Mouse (Mus musculus) embryo, embryonic 11 days (tissue): Measurements from ENCODE around the gene Gm17268.
A peak's percentile ranks its signal among the peaks of the same experiment; 100 is the strongest.

Experiments used
- DNase-seq: peaks from one replicate; pipeline ENCODE4 v3.0.0-alpha.2; 2015

Gm17268 gene

GRCm38 (mm10) chr11:82038535-82038934 lies at the start of gene Gm17268:
TSS of gene Gm17268 (minus strand) at chr11:82038562.
- DNase-seq = no peak

GRCm38 (mm10) chr11:82084360-82084759 lies 46.0 kb upstream of the Gm17268 start:
- DNase-seq = no peak

- DNase-seq = no peak
Observed at GRCm38 (mm10) chr11:82080865-82081264, 42.5 kb upstream of the Gm17268 start.

GRCm38 (mm10) chr11:82078136-82078730 lies 39.9 kb upstream of the Gm17268 start:
- DNase-seq = no peak

GRCm38 (mm10) chr11:82077031-82077430 lies 38.7 kb upstream of the Gm17268 start:
- no peak for DNase-seq

GRCm38 (mm10) chr11:82073686-82074085 lies 35.3 kb upstream of the Gm17268 start:
- DNase-seq = no peak

GRCm38 (mm10) chr11:82072984-82073383 lies 34.6 kb upstream of the Gm17268 start:
- DNase-seq = no peak

- DNase-seq = no peak
Observed at GRCm38 (mm10) chr11:82072374-82072773, 34.0 kb upstream of the Gm17268 start.

GRCm38 (mm10) chr11:82071076-82071475 lies 32.7 kb upstream of the Gm17268 start:
- DNase-seq = no peak

- DNase-seq = no peak
Observed at GRCm38 (mm10) chr11:82066953-82067571, 28.7 kb upstream of the Gm17268 start.

- DNase-seq = no peak
Observed at GRCm38 (mm10) chr11:82063454-82063853, 25.1 kb upstream of the Gm17268 start.

GRCm38 (mm10) chr11:82062226-82062625 lies 23.9 kb upstream of the Gm17268 start:
- no peak for DNase-seq

GRCm38 (mm10) chr11:82057646-82058045 lies 19.3 kb upstream of the Gm17268 start, which contains the start of gene Ccl11:
TSS of gene Ccl11 (plus strand) at chr11:82057823.
- no peak for DNase-seq

GRCm38 (mm10) chr11:82053849-82054248 lies 15.5 kb upstream of the Gm17268 start:
- DNase-seq = no peak

GRCm38 (mm10) chr11:82047746-82048415 lies 9.5 kb upstream of the Gm17268 start:
- peak; percentile 62 for DNase-seq

GRCm38 (mm10) chr11:82045471-82045870 lies 7.1 kb upstream of the Gm17268 start, which contains the start of gene Ccl7:
TSS of gene Ccl7 (plus strand) at chr11:82045712.
- DNase-seq = no peak

- no peak for DNase-seq
Observed at GRCm38 (mm10) chr11:82041671-82042080, 3.3 kb upstream of the Gm17268 start.

- no peak for DNase-seq
Observed at GRCm38 (mm10) chr11:82039132-82039660, 834 bp upstream of the Gm17268 start.

GRCm38 (mm10) chr11:82035857-82036256 lies 2.5 kb downstream of the Gm17268 start:
- DNase-seq = no peak

GRCm38 (mm10) chr11:82035356-82035755 lies 3.0 kb downstream of the Gm17268 start, which contains the start of gene Ccl2:
TSS of gene Ccl2 (plus strand) at chr11:82035571.
- no peak for DNase-seq

GRCm38 (mm10) chr11:82034446-82034845 lies 3.9 kb downstream of the Gm17268 start:
- no peak for DNase-seq

- peak; percentile 21 for DNase-seq
Observed at GRCm38 (mm10) chr11:82032678-82033344, 5.6 kb downstream of the Gm17268 start.

- no peak for DNase-seq
Observed at GRCm38 (mm10) chr11:82032136-82032535, 6.2 kb downstream of the Gm17268 start.
